Mouse (Mus musculus): ENCODE measurements at regions not wholly inside any gene's neighbourhood (a gene's known extent, or its start where the extent isn't known, plus 50 kb on each side); places are given as distances from the start of the nearest gene placed in this dataset.

GRCm38 (mm10) chr2:27590511-27590910 lies 75.6 kb downstream of the Wdr5 start:
- no peaks in the 10 kb centered on the region for H3K27me3 ChIP-seq (ENCODE audit: control insufficient read depth, insufficient read depth, low read length)
- WGBS: 78% methylated on average over 6 of the region's 6 CpGs
- no peak overlapping the region for H3K4me3 ChIP-seq (ENCODE audit: low read depth, low read length)
- ATAC-seq (ENCODE audit: insufficient number of reproducible peaks, insufficient read depth, low FRiP score, low read depth): no peak
- no peaks in the 10 kb centered on the region for H3K9me3 ChIP-seq (ENCODE audit: control insufficient read depth, low read depth, low read length)
- no peak overlapping the region for H3K9ac ChIP-seq (replicated peaks; ENCODE audit: low read depth, low read length)
- H3K36me3 ChIP-seq (ENCODE audit: control insufficient read depth, insufficient read depth, low read length): no peaks in the 10 kb centered on the region
- H3K4me1 ChIP-seq (ENCODE audit: control insufficient read depth, insufficient read depth, low read length): peaks cover 13% of the 10 kb centered on the region
- no peak overlapping the region for H3K27ac ChIP-seq (ENCODE audit: low read length)
- no peak overlapping the region for H3K4me2 ChIP-seq (replicated peaks; ENCODE audit: low read depth, low read length)

GRCm38 (mm10) chr2:27591668-27592067 lies 76.7 kb downstream of the Wdr5 start:
- no peak overlapping the region for H3K4me2 ChIP-seq (replicated peaks; ENCODE audit: low read depth, low read length)
- no peaks in the 10 kb centered on the region for H3K36me3 ChIP-seq (ENCODE audit: control insufficient read depth, insufficient read depth, low read length)
- H3K27me3 ChIP-seq (ENCODE audit: control insufficient read depth, insufficient read depth, low read length): no peaks in the 10 kb centered on the region
- no peak overlapping the region for H3K4me3 ChIP-seq (ENCODE audit: low read depth, low read length)
- H3K27ac ChIP-seq (ENCODE audit: low read length): no peak overlapping the region
- 80% methylated on average over 5 of the region's 5 CpGs for WGBS
- ATAC-seq (ENCODE audit: insufficient number of reproducible peaks, insufficient read depth, low FRiP score, low read depth): no peak
- H3K9ac ChIP-seq (replicated peaks; ENCODE audit: low read depth, low read length): no peak overlapping the region
- H3K4me1 ChIP-seq (ENCODE audit: control insufficient read depth, insufficient read depth, low read length): peaks cover 17% of the 10 kb centered on the region
- no peaks in the 10 kb centered on the region for H3K9me3 ChIP-seq (ENCODE audit: control insufficient read depth, low read depth, low read length)

GRCm38 (mm10) chr2:27593338-27593737 lies 78.4 kb downstream of the Wdr5 start:
- Histone ChIP-seq H3K27me3 (ENCODE audit: control insufficient read depth, insufficient read depth, low read length) (no peaks in the 10 kb centered on the region), H3K9ac (replicated peaks; ENCODE audit: low read depth, low read length) (no peak overlapping the region), H3K27ac (ENCODE audit: low read length) (peak overlapping the region; percentile 55), H3K36me3 (ENCODE audit: control insufficient read depth, insufficient read depth, low read length) (no peaks in the 10 kb centered on the region), H3K9me3 (ENCODE audit: control insufficient read depth, low read depth, low read length) (no peaks in the 10 kb centered on the region), H3K4me3 (ENCODE audit: low read depth, low read length) (no peak overlapping the region), H3K4me1 (ENCODE audit: control insufficient read depth, insufficient read depth, low read length) (peaks cover 17% of the 10 kb centered on the region), H3K4me2 (replicated peaks; ENCODE audit: low read depth, low read length) (no peak overlapping the region)
- ATAC-seq (ENCODE audit: insufficient number of reproducible peaks, insufficient read depth, low FRiP score, low read depth): no peak
- 38% methylated on average over 10 of the region's 10 CpGs for WGBS

- H3K9ac ChIP-seq (replicated peaks; ENCODE audit: low read depth, low read length): no peak overlapping the region
- WGBS: 79% methylated on average over 4 of the region's 4 CpGs
These were observed 80.3 kb downstream of the Wdr5 start for GRCm38 (mm10) chr2:27595251-27595650.

GRCm38 (mm10) chr2:27596217-27596616 lies 80.0 kb upstream of the Rxra start:
- H3K4me3 ChIP-seq (ENCODE audit: low read depth, low read length): no peak overlapping the region
- H3K9ac ChIP-seq (replicated peaks; ENCODE audit: low read depth, low read length): no peak overlapping the region
- no peaks in the 10 kb centered on the region for H3K27me3 ChIP-seq (ENCODE audit: control insufficient read depth, insufficient read depth, low read length)
- H3K4me1 ChIP-seq (ENCODE audit: control insufficient read depth, insufficient read depth, low read length): peaks cover 17% of the 10 kb centered on the region
- no peak for ATAC-seq (ENCODE audit: insufficient number of reproducible peaks, insufficient read depth, low FRiP score, low read depth)
- no peak overlapping the region for H3K4me2 ChIP-seq (replicated peaks; ENCODE audit: low read depth, low read length)
- no peaks in the 10 kb centered on the region for H3K9me3 ChIP-seq (ENCODE audit: control insufficient read depth, low read depth, low read length)
- H3K36me3 ChIP-seq (ENCODE audit: control insufficient read depth, insufficient read depth, low read length): no peaks in the 10 kb centered on the region
- WGBS: 30% methylated on average over 2 of the region's 2 CpGs
- no peak overlapping the region for H3K27ac ChIP-seq (ENCODE audit: low read length)

More at GRCm38 (mm10) chr2:27595251-27595650, 80.3 kb downstream of the Wdr5 start:
- H3K4me2 ChIP-seq (replicated peaks; ENCODE audit: low read depth, low read length): no peak overlapping the region
- peaks cover 17% of the 10 kb centered on the region for H3K4me1 ChIP-seq (ENCODE audit: control insufficient read depth, insufficient read depth, low read length)
- no peak overlapping the region for H3K27ac ChIP-seq (ENCODE audit: low read length)
- H3K36me3 ChIP-seq (ENCODE audit: control insufficient read depth, insufficient read depth, low read length): no peaks in the 10 kb centered on the region
- H3K27me3 ChIP-seq (ENCODE audit: control insufficient read depth, insufficient read depth, low read length): no peaks in the 10 kb centered on the region
- no peak for ATAC-seq (ENCODE audit: insufficient number of reproducible peaks, insufficient read depth, low FRiP score, low read depth)
- H3K4me3 ChIP-seq (ENCODE audit: low read depth, low read length): no peak overlapping the region
- no peaks in the 10 kb centered on the region for H3K9me3 ChIP-seq (ENCODE audit: control insufficient read depth, low read depth, low read length)

GRCm38 (mm10) chr2:27596966-27597365 lies 79.3 kb upstream of the Rxra start:
- no peak for ATAC-seq (ENCODE audit: insufficient number of reproducible peaks, insufficient read depth, low FRiP score, low read depth)
- H3K4me3 ChIP-seq (ENCODE audit: low read depth, low read length): no peak overlapping the region
- H3K27ac ChIP-seq (ENCODE audit: low read length): no peak overlapping the region
- H3K4me2 ChIP-seq (replicated peaks; ENCODE audit: low read depth, low read length): no peak overlapping the region
- H3K9ac ChIP-seq (replicated peaks; ENCODE audit: low read depth, low read length): no peak overlapping the region
- no peaks in the 10 kb centered on the region for H3K36me3 ChIP-seq (ENCODE audit: control insufficient read depth, insufficient read depth, low read length)
- no peaks in the 10 kb centered on the region for H3K27me3 ChIP-seq (ENCODE audit: control insufficient read depth, insufficient read depth, low read length)
- H3K4me1 ChIP-seq (ENCODE audit: control insufficient read depth, insufficient read depth, low read length): peaks cover 17% of the 10 kb centered on the region
- WGBS: 89% methylated on average over 1 of the region's 1 CpGs
- no peaks in the 10 kb centered on the region for H3K9me3 ChIP-seq (ENCODE audit: control insufficient read depth, low read depth, low read length)

GRCm38 (mm10) chr2:27597901-27598300 lies 78.3 kb upstream of the Rxra start:
- Histone ChIP-seq H3K4me2 (replicated peaks; ENCODE audit: low read depth, low read length) (no peak overlapping the region), H3K4me3 (ENCODE audit: low read depth, low read length) (no peak overlapping the region), H3K36me3 (ENCODE audit: control insufficient read depth, insufficient read depth, low read length) (no peaks in the 10 kb centered on the region), H3K27ac (ENCODE audit: low read length) (no peak overlapping the region), H3K9ac (replicated peaks; ENCODE audit: low read depth, low read length) (no peak overlapping the region), H3K4me1 (ENCODE audit: control insufficient read depth, insufficient read depth, low read length) (peaks cover 17% of the 10 kb centered on the region), H3K9me3 (ENCODE audit: control insufficient read depth, low read depth, low read length) (no peaks in the 10 kb centered on the region), H3K27me3 (ENCODE audit: control insufficient read depth, insufficient read depth, low read length) (no peaks in the 10 kb centered on the region)
- ATAC-seq (ENCODE audit: insufficient number of reproducible peaks, insufficient read depth, low FRiP score, low read depth): no peak
- 79% methylated on average over 4 of the region's 4 CpGs for WGBS

GRCm38 (mm10) chr2:27599061-27599768 lies 77.0 kb upstream of the Rxra start:
- Histone ChIP-seq H3K4me3 (ENCODE audit: low read depth, low read length) (no peak overlapping the region), H3K27ac (ENCODE audit: low read length) (no peak overlapping the region), H3K4me2 (replicated peaks; ENCODE audit: low read depth, low read length) (no peak overlapping the region), H3K4me1 (ENCODE audit: control insufficient read depth, insufficient read depth, low read length) (0 out of 2 replicates have a peak, but pooled peaks cover 7% of the 10 kb centered on the region), H3K9ac (replicated peaks; ENCODE audit: low read depth, low read length) (no peak overlapping the region), H3K9me3 (ENCODE audit: control insufficient read depth, low read depth, low read length) (no peaks in the 10 kb centered on the region), H3K27me3 (ENCODE audit: control insufficient read depth, insufficient read depth, low read length) (no peaks in the 10 kb centered on the region), H3K36me3 (ENCODE audit: control insufficient read depth, insufficient read depth, low read length) (no peaks in the 10 kb centered on the region)
- WGBS: 78% methylated on average over 8 of the region's 8 CpGs
- ATAC-seq (ENCODE audit: insufficient number of reproducible peaks, insufficient read depth, low FRiP score, low read depth): no peak

GRCm38 (mm10) chr2:27599769-27600167 lies 76.5 kb upstream of the Rxra start:
- H3K4me1 ChIP-seq (ENCODE audit: control insufficient read depth, insufficient read depth, low read length): 0 out of 2 replicates have a peak, but pooled peaks cover 7% of the 10 kb centered on the region
- no peak overlapping the region for H3K9ac ChIP-seq (replicated peaks; ENCODE audit: low read depth, low read length)
- WGBS: 69% methylated on average over 4 of the region's 4 CpGs
- no peaks in the 10 kb centered on the region for H3K36me3 ChIP-seq (ENCODE audit: control insufficient read depth, insufficient read depth, low read length)
- H3K27me3 ChIP-seq (ENCODE audit: control insufficient read depth, insufficient read depth, low read length): no peaks in the 10 kb centered on the region
- H3K9me3 ChIP-seq (ENCODE audit: control insufficient read depth, low read depth, low read length): no peaks in the 10 kb centered on the region
- no peak overlapping the region for H3K27ac ChIP-seq (ENCODE audit: low read length)
- H3K4me2 ChIP-seq (replicated peaks; ENCODE audit: low read depth, low read length): no peak overlapping the region
- no peak for ATAC-seq (ENCODE audit: insufficient number of reproducible peaks, insufficient read depth, low FRiP score, low read depth)
- no peak overlapping the region for H3K4me3 ChIP-seq (ENCODE audit: low read depth, low read length)

Data from stomach, embryonic 14.5 days (tissue).